Mouse (Mus musculus) neural tube, embryonic 12.5 days (tissue): Measurements from ENCODE around the gene Ptrh2. TPM values are rescaled to one million over a fixed set of nuclear protein-coding genes. Genes with fewer than 3 reads are reported as not detected.
"Not testable (repeated sequence)": the region's sequence is repeated elsewhere in the genome, so short reads cannot be mapped to it uniquely, and the experiment has no call there.

Experiments
- ATAC-seq: fragments of 200-750 bp; cut with Nextera tagmentation; 2 replicates; pipeline ENCODE4 v1.8.0; 2017; ENCODE audit warnings: low read depth, mild to moderate bottlenecking, moderate TSS enrichment, moderate library complexity; ENCODE audit not compliant: low FRiP score
- H3K27ac ChIP-seq: fragments of 300-500 bp; sonication (generic); 2 replicates; pipeline ENCODE4 v1.5.1; 2016
- H3K27me3 ChIP-seq: fragments of 300-500 bp; sonication (generic); replicated peaks from 2 replicates; pipeline ENCODE4 v1.6.1; 2016; ENCODE audit warnings: mild to moderate bottlenecking
- H3K36me3 ChIP-seq: fragments of 300-500 bp; sonication (generic); 2 replicates; pipeline ENCODE4 v1.6.1; 2016; ENCODE audit warnings: mild to moderate bottlenecking
- H3K4me1 ChIP-seq: fragments of 300-500 bp; sonication (generic); 2 replicates; pipeline ENCODE4 v1.6.1; 2016
- H3K4me2 ChIP-seq: fragments of 300-500 bp; sonication (generic); replicated peaks from 2 replicates; pipeline ENCODE4 v1.6.1; 2016; ENCODE audit warnings: mild to moderate bottlenecking
- H3K4me3 ChIP-seq: fragments of 300-500 bp; sonication (generic); 2 replicates; pipeline ENCODE4 v1.5.1; 2016
- H3K9ac ChIP-seq: fragments of 300-500 bp; sonication (generic); 2 replicates; pipeline ENCODE4 v1.6.1; 2016; ENCODE audit warnings: mild to moderate bottlenecking
- H3K9me3 ChIP-seq: fragments of 300-500 bp; sonication (generic); 2 replicates; pipeline ENCODE4 v1.6.1; 2016; ENCODE audit warnings: mild to moderate bottlenecking
- WGBS: fragments of 180-500 bp; shearing (Covaris S2); methylation state at CpG from one replicate; pipeline ENCODE4 v1.1.7; 2016; 5-methylcytosine and 5-hydroxymethylcytosine counted together
- polyA plus RNA-seq: library from polyadenylated mRNA; unstranded; fragments of >200 nt; fragmentation: Nextera tagmentation; extraction: Ambion mirVana; gene quantifications from 2 replicates; pipeline ENCODE4 v1.2.1, GENCODE M21; 2016

The Ptrh2 gene
- polyA plus RNA-seq, 1 experiment from 2014 or later, result 32.0 TPM

GRCm38 (mm10) chr11:86717306-86718065 lies 33.7 kb downstream of the Ptrh2 start:
- H3K27me3 ChIP-seq, result no peaks in the 10 kb centered on the region
- no peak overlapping the region for H3K27ac ChIP-seq
- no peak overlapping the region for H3K9ac ChIP-seq
- 93% methylated on average over 6 of the region's 6 CpGs for whole genome bisulfite sequencing
- peaks cover 57% of the 10 kb centered on the region for H3K36me3 ChIP-seq
- ATAC-seq, result no peak
- no peak overlapping the region for H3K4me3 ChIP-seq
- H3K4me2 ChIP-seq, result no peak overlapping the region
- H3K4me1 ChIP-seq, result no peaks in the 10 kb centered on the region
- no peaks in the 10 kb centered on the region for H3K9me3 ChIP-seq

GRCm38 (mm10) chr11:86718369-86718768 lies 34.6 kb downstream of the Ptrh2 start:
- no peaks in the 10 kb centered on the region for H3K9me3 ChIP-seq
- H3K4me2 ChIP-seq, result no peak overlapping the region
- H3K4me1 ChIP-seq, result no peaks in the 10 kb centered on the region
- no peak overlapping the region for H3K27ac ChIP-seq
- no peaks in the 10 kb centered on the region for H3K27me3 ChIP-seq
- peaks cover 56% of the 10 kb centered on the region for H3K36me3 ChIP-seq
- H3K9ac ChIP-seq, result no peak overlapping the region
- ATAC-seq, result no peak
- 98% methylated on average over 3 of the region's 3 CpGs for WGBS
- no peak overlapping the region for H3K4me3 ChIP-seq

DNA sequence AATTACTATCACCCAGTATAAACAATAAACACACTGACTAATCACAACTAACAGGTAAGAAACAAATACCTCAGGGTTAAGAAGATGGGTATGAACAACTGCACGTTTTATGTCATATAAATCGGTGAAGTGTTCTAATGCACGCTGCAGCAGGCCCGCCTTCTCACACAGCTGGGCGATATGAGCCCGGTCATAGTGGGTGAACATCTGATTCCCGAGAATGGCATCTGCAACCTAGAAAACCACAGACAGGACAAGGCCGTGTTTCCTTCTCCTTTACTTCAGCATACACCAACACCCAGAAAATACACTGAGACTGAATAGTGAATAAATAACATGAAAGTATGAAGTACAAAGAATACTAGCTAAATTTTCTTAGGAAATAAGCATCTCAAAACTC lies 35.6 kb downstream of the Ptrh2 start:
- Histone ChIP-seq H3K4me3 (no peak overlapping the region), H3K4me2 (no peak overlapping the region), H3K9ac (no peak overlapping the region), H3K9me3 (no peaks in the 10 kb centered on the region), H3K27ac (no peak overlapping the region), H3K36me3 (peaks cover 60% of the 10 kb centered on the region), H3K4me1 (no peaks in the 10 kb centered on the region), H3K27me3 (no peaks in the 10 kb centered on the region)
- WGBS, result 94% methylated on average over 8 of the region's 8 CpGs
- no peak for ATAC-seq

GRCm38 (mm10) chr11:86724004-86724403 lies 40.2 kb downstream of the Ptrh2 start:
- H3K4me3 ChIP-seq, result no peak overlapping the region
- H3K27ac ChIP-seq, result no peak overlapping the region
- no peaks in the 10 kb centered on the region for H3K27me3 ChIP-seq
- peaks cover 48% of the 10 kb centered on the region for H3K36me3 ChIP-seq
- H3K4me1 ChIP-seq, result no peaks in the 10 kb centered on the region
- no peak overlapping the region for H3K4me2 ChIP-seq
- no peak overlapping the region for H3K9ac ChIP-seq
- H3K9me3 ChIP-seq, result no peaks in the 10 kb centered on the region
- no peak for ATAC-seq
- 95% methylated on average over 3 of the region's 3 CpGs for WGBS

DNA sequence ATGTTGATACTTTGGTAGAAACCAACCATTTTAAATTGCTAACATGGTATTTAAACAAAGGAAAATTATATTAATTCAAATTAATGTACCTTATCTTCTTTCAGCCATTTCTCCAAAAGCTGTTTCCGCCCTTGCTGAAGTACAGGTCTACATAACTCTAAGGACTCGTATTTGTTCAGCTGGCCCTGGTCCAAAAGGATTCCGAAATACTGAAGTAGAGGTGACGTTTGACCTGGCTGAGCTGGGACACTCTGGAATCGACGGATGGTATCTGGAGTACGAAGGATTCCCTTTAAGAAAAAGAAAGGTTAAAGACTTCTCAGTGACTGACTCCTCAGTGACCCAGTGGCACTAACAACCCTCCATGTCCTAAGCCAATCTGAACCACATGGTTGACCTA lies 41.2 kb downstream of the Ptrh2 start:
- Histone ChIP-seq H3K9me3 (no peaks in the 10 kb centered on the region), H3K27me3 (no peaks in the 10 kb centered on the region), H3K36me3 (peaks cover 45% of the 10 kb centered on the region), H3K4me2 (no peak overlapping the region), H3K27ac (no peak overlapping the region), H3K9ac (no peak overlapping the region), H3K4me3 (no peak overlapping the region), H3K4me1 (no peaks in the 10 kb centered on the region)
- ATAC-seq, result no peak
- 94% methylated on average over 7 of the region's 7 CpGs for WGBS

GRCm38 (mm10) chr11:86725607-86726006 lies 41.8 kb downstream of the Ptrh2 start:
- Histone ChIP-seq H3K4me2 (no peak overlapping the region), H3K36me3 (peaks cover 42% of the 10 kb centered on the region), H3K4me3 (no peak overlapping the region), H3K27me3 (no peaks in the 10 kb centered on the region), H3K27ac (no peak overlapping the region), H3K4me1 (no peaks in the 10 kb centered on the region), H3K9ac (no peak overlapping the region), H3K9me3 (no peaks in the 10 kb centered on the region)
- ATAC-seq, result no peak

DNA sequence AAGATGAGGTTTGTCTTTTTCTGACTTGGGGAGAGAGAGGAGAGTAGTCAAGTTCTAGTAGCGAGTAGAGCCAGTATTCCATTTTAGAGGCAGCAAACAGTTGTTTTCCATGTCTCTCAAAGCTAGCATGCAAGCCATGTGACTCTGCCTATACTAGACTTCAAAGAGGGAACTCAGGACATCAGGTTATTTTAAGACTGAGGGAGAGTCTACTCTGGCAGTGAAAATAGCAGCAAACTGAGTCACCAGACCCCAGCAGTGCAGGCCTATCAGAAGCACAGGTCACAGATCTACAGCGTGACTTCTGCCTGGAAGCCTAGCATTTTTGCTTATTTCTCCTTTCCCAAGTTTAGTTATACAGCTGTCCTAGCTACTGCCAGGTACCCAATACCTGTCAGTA lies 47.7 kb downstream of the Ptrh2 start:
- H3K4me2 ChIP-seq, result no peak overlapping the region
- H3K27ac ChIP-seq, result no peak overlapping the region
- WGBS, result 93% methylated on average over 2 of the region's 2 CpGs
- no peaks in the 10 kb centered on the region for H3K27me3 ChIP-seq
- no peaks in the 10 kb centered on the region for H3K4me1 ChIP-seq
- H3K9ac ChIP-seq, result no peak overlapping the region
- ATAC-seq, result no peak
- no peaks in the 10 kb centered on the region for H3K9me3 ChIP-seq
- no peak overlapping the region for H3K4me3 ChIP-seq
- H3K36me3 ChIP-seq, result peaks cover 40% of the 10 kb centered on the region

DNA sequence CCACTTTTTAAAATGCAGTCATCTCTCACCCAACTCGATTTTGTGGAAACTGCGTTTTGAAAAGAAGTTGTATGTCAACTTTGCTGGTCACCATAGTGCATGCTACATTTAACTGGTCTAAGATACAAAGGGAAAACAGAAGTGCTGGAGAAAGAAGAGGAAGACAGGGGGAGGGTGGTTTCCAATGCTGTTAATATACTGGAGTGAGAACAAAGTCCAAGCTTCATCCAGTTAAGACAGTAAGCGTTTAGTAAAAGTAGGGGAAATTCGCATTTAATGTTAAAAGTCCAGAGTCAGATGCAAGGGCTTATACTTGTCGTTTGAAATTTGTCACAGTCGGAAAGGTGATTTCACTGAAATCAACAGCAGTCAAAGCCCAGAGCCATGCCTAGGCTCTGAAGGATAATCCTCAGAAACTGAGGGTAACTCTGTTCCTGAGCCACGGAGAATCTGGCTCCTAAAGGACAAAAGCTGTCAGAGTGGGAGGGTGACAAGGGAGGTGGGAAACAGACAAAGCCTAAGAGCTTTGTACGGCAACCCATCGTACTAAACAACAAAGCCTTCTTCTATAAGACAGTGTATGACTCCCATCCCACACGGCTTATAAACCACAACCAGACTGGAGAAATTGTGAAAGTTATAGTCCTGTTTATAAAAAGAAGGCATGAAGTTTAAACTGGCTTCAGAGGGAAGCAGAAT lies 50.6 kb downstream of the Ptrh2 start:
- WGBS, result 85% methylated on average over 10 of the region's 10 CpGs
- H3K9ac ChIP-seq, result no peak overlapping the region
- no peaks in the 10 kb centered on the region for H3K27me3 ChIP-seq
- no peaks in the 10 kb centered on the region for H3K4me1 ChIP-seq
- no peaks in the 10 kb centered on the region for H3K9me3 ChIP-seq
- peaks cover 30% of the 10 kb centered on the region for H3K36me3 ChIP-seq
- no peak for ATAC-seq
- H3K4me3 ChIP-seq, result no peak overlapping the region
- no peak overlapping the region for H3K4me2 ChIP-seq
- no peak overlapping the region for H3K27ac ChIP-seq

GRCm38 (mm10) chr11:86734993-86735392 lies 51.2 kb downstream of the Ptrh2 start:
- Histone ChIP-seq H3K4me3 (no peak overlapping the region), H3K36me3 (peaks cover 27% of the 10 kb centered on the region), H3K4me1 (no peaks in the 10 kb centered on the region), H3K4me2 (no peak overlapping the region), H3K27me3 (no peaks in the 10 kb centered on the region), H3K9ac (no peak overlapping the region), H3K27ac (no peak overlapping the region), H3K9me3 (no peaks in the 10 kb centered on the region)
- WGBS, result 95% methylated on average over 4 of the region's 4 CpGs
- ATAC-seq, result no peak

- no peak for ATAC-seq
- H3K27ac ChIP-seq, result no peak overlapping the region
- H3K9ac ChIP-seq, result no peak overlapping the region
- no peaks in the 10 kb centered on the region for H3K27me3 ChIP-seq
- H3K4me1 ChIP-seq, result no peaks in the 10 kb centered on the region
- H3K9me3 ChIP-seq, result no peaks in the 10 kb centered on the region
- H3K4me3 ChIP-seq, result no peak overlapping the region
- no peak overlapping the region for H3K4me2 ChIP-seq
- WGBS, result 84% methylated on average over 8 of the region's 8 CpGs
- peaks cover 9% of the 10 kb centered on the region; the same call in 1 of the 2 replicates for H3K36me3 ChIP-seq
Observed at GRCm38 (mm10) chr11:86737301-86738000, 53.7 kb downstream of the Ptrh2 start.

GRCm38 (mm10) chr11:86738308-86738707 lies 54.5 kb downstream of the Ptrh2 start:
- not testable (repeated sequence) for H3K9me3 ChIP-seq, H3K4me3 ChIP-seq, H3K27ac ChIP-seq, H3K4me2 ChIP-seq, ATAC-seq, H3K27me3 ChIP-seq, H3K36me3 ChIP-seq, H3K4me1 ChIP-seq, H3K9ac ChIP-seq
- WGBS, result 97% methylated on average over 1 of the region's 1 CpGs

GRCm38 (mm10) chr11:86738956-86739355 lies 55.2 kb downstream of the Ptrh2 start:
- WGBS, result 95% methylated on average over 1 of the region's 1 CpGs
- no peaks in the 10 kb centered on the region for H3K27me3 ChIP-seq
- no peaks in the 10 kb centered on the region for H3K4me1 ChIP-seq
- 0 out of 2 replicates have a peak, but pooled peaks cover 7% of the 10 kb centered on the region for H3K36me3 ChIP-seq
- H3K9ac ChIP-seq, result no peak overlapping the region
- H3K4me3 ChIP-seq, result no peak overlapping the region
- no peak overlapping the region for H3K27ac ChIP-seq
- ATAC-seq, result no peak
- H3K9me3 ChIP-seq, result no peaks in the 10 kb centered on the region
- no peak overlapping the region for H3K4me2 ChIP-seq
